Mouse (Mus musculus): ENCODE measurements around the gene Cdc27.

DNA sequence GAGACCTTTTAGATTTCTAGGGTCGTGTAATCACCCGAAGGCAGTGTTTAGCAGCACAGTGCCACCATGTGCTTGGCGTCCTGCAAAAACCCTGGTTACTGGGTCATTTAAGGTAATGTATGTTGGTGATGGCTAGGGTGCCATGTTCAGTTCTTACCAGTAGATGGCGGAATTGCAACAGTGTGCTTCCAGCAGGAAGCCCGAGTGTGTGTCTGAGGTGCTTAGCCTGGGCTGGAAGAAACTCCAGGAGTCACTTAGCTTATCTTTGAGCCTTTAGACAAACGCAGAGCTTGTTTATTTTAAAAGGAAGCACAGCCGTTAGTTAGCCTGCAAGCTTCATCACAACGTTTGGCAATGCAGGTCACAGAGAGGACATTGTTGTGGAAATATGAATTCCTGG, 39.7 kb upstream of the Cdc27 start:
- TF ChIP-seq POLR2A (IDR thresholded peaks at IDR 0.05; ENCODE audit: borderline replicate concordance, extremely low read depth, insufficient read depth, insufficient read length, poor library complexity, severe bottlenecking) (no peak), CTCF (IDR thresholded peaks at IDR 0.05; ENCODE audit: borderline replicate concordance, extremely low read depth, insufficient read depth, insufficient read length) (peak; percentile 83)

Data from brain, embryonic 14.5 days (tissue).